Mouse (Mus musculus) lung, embryonic 15.5 days (tissue): ENCODE results near the gene Chrna1. TPM values are rescaled to one million over a fixed set of nuclear protein-coding genes. Genes with fewer than 3 reads are reported as not detected.

ENCODE experiments used
- ATAC-seq: fragments of 200-750 bp; cut with Nextera tagmentation; 2 replicates; pipeline ENCODE4 v1.8.0; 2017; ENCODE audit warnings: moderate number of reproducible peaks, borderline replicate concordance; ENCODE audit not compliant: low FRiP score, low TSS enrichment; ENCODE audit errors: extremely low read depth
- H3K27ac ChIP-seq: fragments of 300-500 bp; sonication (generic); 2 replicates; pipeline ENCODE4 v1.5.1; 2015; ENCODE audit warnings: moderate library complexity, mild to moderate bottlenecking, inconsistent platforms
- H3K27me3 ChIP-seq: fragments of 300-500 bp; sonication (generic); 2 replicates; pipeline ENCODE4 v1.6.1; 2015; ENCODE audit warnings: inconsistent platforms
- H3K36me3 ChIP-seq: fragments of 300-500 bp; sonication (generic); 2 replicates; pipeline ENCODE4 v1.6.1; 2015; ENCODE audit warnings: inconsistent platforms
- H3K4me1 ChIP-seq: fragments of 300-500 bp; sonication (generic); 2 replicates; pipeline ENCODE4 v1.6.1; 2015; ENCODE audit warnings: inconsistent platforms
- H3K4me2 ChIP-seq: fragments of 300-500 bp; sonication (generic); 2 replicates; pipeline ENCODE4 v1.6.1; 2015; ENCODE audit warnings: inconsistent platforms, mild to moderate bottlenecking, moderate library complexity
- H3K4me3 ChIP-seq: fragments of 300-500 bp; sonication (generic); 2 replicates; pipeline ENCODE4 v1.5.1; 2015; ENCODE audit warnings: mild to moderate bottlenecking, inconsistent platforms
- H3K9ac ChIP-seq: fragments of 300-500 bp; sonication (generic); 2 replicates; pipeline ENCODE4 v1.6.1; 2015; ENCODE audit warnings: inconsistent platforms
- H3K9me3 ChIP-seq: fragments of 300-500 bp; sonication (generic); 2 replicates; pipeline ENCODE4 v1.6.1; 2016; ENCODE audit warnings: inconsistent platforms
- WGBS: fragments of 180-500 bp; shearing (Covaris S2); methylation state at CpG from one replicate; pipeline ENCODE4 v1.1.7; 2015; 5-methylcytosine and 5-hydroxymethylcytosine counted together
- polyA plus RNA-seq: library from polyadenylated mRNA; unstranded; fragments of >200 nt; fragmentation: Nextera tagmentation; extraction: Ambion mirVana; gene quantifications from 2 replicates; pipeline ENCODE4 v1.2.1, GENCODE M21; 2015

Gene Chrna1
- polyA plus RNA-seq: 0.16 and 0.19 TPM in 2 replicates

DNA sequence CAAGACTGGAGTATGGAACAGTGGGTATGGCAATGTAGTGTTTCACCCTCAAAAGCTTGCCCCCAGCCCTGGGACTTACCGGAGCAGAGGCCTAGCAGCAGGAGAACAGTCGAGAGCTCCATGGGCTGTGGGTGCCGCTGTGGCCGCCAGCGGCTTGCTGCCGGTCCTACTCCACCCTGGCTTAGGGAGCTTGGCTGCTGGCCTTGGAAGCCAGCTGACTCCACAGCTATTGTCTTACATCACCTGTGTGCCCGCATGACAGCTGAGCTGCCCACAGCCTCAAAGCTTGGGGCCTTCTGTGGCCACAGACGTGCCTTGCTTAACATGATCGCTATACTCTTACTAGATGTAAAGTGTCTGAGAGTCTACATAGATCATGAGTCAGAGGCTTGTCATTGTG is at the start of gene Chrna1:
TSS of gene Chrna1 (minus strand) at position 173 of the 400 bp plus-strand sequence.
- no peak for ATAC-seq
- Histone ChIP-seq H3K4me1 (peaks cover 4% of the 10 kb centered on the region), H3K36me3 (no peaks in the 10 kb centered on the region), H3K9ac (no peak within 1 kb of the TSS), H3K4me3 (no peak within 1 kb of the TSS), H3K27me3 (no peaks in the 10 kb centered on the region), H3K4me2 (no peak within 1 kb of the TSS), H3K27ac (no peak within 1 kb of the TSS), H3K9me3 (no peaks in the 10 kb centered on the region)
- WGBS: 91% methylated on average over 9 of the region's 9 CpGs

DNA sequence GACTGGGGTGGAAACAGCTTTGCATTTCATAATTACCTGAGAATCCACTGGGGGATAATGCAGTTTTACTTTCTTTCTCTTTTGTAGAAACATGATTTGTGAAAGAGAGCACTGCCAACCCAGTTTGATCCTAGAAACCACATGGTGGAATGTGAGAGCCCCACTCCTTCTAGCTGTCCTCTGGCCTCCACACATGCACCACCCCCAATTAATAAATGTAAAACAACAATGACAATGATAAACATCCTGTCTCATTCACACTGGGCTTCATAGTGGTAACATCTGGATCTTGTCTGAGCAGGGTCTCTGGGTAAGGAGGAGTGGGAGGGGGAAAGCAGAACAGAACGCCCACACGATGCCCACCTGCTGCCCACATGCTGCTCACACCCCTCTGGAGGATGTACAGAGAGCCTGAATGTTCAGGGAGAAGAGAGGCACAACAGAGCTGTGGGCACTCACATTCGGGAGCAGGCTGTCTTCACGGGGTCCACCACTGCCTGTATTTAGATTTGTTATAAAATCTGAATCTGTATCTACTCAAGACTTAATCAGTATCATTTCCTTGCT is 38.4 kb upstream of the Chrna1 start:
- H3K36me3 ChIP-seq: peaks cover 20% of the 10 kb centered on the region; the same call in 1 of the 2 replicates
- no peak overlapping the region for H3K27ac ChIP-seq
- H3K9me3 ChIP-seq: no peaks in the 10 kb centered on the region
- no peak overlapping the region for H3K4me2 ChIP-seq
- no peak overlapping the region for H3K9ac ChIP-seq
- no peaks in the 10 kb centered on the region for H3K27me3 ChIP-seq
- WGBS: 43% methylated on average over 4 of the region's 4 CpGs
- H3K4me1 ChIP-seq: no peaks in the 10 kb centered on the region
- ATAC-seq: no peak
- no peak overlapping the region for H3K4me3 ChIP-seq

DNA sequence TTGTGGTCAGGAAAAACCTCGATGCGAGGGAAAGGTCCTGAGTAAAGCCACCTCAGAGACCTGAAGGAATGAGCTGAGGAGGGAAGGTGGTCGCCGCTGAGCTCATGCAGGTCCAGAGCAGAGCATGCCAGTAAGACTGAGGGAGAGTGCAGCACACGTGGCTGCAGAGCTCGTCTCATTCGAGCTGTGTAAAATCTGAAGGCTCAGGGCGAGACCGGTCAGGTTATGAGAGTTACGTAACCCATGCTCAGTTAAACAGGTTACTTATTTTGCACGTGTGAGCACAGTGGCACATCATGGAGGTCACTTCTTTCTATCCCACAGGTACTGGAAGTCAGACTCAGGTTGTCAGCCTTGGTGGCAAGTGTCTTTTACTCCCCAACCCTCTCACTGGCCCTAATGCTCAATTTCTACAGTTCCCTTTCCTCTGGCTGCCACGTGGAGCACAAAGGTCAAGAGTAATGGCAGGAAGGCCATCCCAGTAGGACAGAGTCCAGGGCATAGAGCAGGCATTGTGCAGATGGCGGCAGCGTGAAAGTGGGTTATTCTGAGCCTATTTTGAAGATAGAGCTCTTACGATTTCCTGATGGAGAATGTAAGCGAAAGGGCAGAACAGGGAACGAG is 36.4 kb upstream of the Chrna1 start:
- peaks cover 22% of the 10 kb centered on the region for H3K36me3 ChIP-seq
- no peaks in the 10 kb centered on the region for H3K4me1 ChIP-seq
- no peak overlapping the region for H3K9ac ChIP-seq
- WGBS: 83% methylated on average over 17 of the region's 17 CpGs
- no peak overlapping the region for H3K4me2 ChIP-seq
- H3K9me3 ChIP-seq: no peaks in the 10 kb centered on the region
- no peak overlapping the region for H3K27ac ChIP-seq
- no peak overlapping the region for H3K4me3 ChIP-seq
- H3K27me3 ChIP-seq: no peaks in the 10 kb centered on the region
- ATAC-seq: no peak

DNA sequence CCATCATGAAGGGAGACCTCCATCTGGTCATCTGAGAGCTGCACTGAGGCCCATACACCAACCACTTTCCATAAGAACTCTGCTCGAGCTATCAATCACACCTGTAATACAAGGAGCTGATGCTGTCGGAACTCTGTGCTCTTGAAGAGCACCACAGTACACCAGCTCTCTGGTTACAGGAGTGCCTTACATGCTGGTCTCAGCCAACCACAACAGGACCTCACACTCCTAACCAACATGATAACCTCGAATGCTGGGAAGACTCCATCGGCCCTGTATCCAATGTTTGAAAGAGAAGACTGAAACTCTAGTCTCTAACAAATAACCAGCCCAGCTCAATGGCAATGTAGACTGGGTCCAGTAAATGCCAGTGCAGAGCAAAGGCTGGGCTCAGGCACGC is 35.3 kb upstream of the Chrna1 start:
- Histone ChIP-seq H3K9ac (no peak overlapping the region), H3K27ac (no peak overlapping the region)
- WGBS: 83% methylated on average over 5 of the region's 5 CpGs

DNA sequence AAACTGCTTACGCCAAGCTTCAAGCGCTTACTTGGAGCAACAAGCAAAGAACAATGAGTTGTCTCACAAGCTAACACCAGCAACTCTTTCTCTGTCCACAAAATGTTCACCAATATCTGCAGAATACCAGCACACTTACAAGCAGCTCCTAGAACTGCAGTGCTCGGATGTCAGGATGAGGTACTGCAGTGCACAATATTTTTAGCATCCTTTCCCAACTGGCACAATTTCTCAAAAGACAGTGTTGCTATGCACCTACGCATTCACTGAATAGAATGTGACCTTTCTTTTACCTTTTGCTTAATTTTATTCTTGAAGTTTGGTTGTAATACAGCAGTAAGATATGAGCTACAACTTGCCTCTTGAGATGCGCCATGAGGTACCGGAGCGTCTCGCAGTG is 34.2 kb upstream of the Chrna1 start:
- peaks cover 26% of the 10 kb centered on the region for H3K36me3 ChIP-seq
- 91% methylated on average over 8 of the region's 8 CpGs for WGBS
- no peak overlapping the region for H3K9ac ChIP-seq
- H3K27ac ChIP-seq: no peak overlapping the region
- H3K4me1 ChIP-seq: peaks cover 6% of the 10 kb centered on the region; the same call in 1 of the 2 replicates
- no peaks in the 10 kb centered on the region for H3K9me3 ChIP-seq
- H3K4me2 ChIP-seq: no peak overlapping the region
- H3K27me3 ChIP-seq: no peaks in the 10 kb centered on the region
- ATAC-seq: no peak
- H3K4me3 ChIP-seq: no peak overlapping the region

More for the DNA sequence above, 35.3 kb upstream of the Chrna1 start:
- no peaks in the 10 kb centered on the region for H3K4me1 ChIP-seq
- H3K4me3 ChIP-seq: no peak overlapping the region
- H3K4me2 ChIP-seq: no peak overlapping the region
- no peak for ATAC-seq
- H3K36me3 ChIP-seq: peaks cover 26% of the 10 kb centered on the region
- no peaks in the 10 kb centered on the region for H3K9me3 ChIP-seq
- no peaks in the 10 kb centered on the region for H3K27me3 ChIP-seq

DNA sequence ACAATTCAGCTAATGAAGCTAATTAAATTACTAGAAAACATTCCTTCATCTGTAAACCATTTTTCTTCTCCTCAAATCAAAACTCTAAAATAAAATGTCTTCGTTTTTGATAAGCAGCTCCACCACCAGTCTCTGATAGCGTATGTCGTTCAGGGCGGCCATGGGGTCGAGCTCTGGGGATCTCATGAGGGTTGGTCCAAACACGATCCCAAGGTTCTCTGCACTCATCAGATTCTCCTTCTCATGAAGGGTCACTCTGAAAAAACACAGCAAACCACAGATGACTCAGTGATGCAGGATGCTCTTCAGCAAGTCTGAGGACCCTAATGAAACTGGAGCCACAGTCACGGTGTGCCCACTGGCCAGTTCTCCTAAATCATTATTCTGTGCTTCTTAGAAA is 32.8 kb upstream of the Chrna1 start:
- Histone ChIP-seq H3K9ac (no peak overlapping the region), H3K4me3 (no peak overlapping the region), H3K9me3 (no peaks in the 10 kb centered on the region), H3K27ac (no peak overlapping the region), H3K36me3 (peaks cover 26% of the 10 kb centered on the region), H3K4me1 (peaks cover 10% of the 10 kb centered on the region), H3K4me2 (no peak overlapping the region), H3K27me3 (no peaks in the 10 kb centered on the region)
- no peak for ATAC-seq
- 89% methylated on average over 7 of the region's 7 CpGs for WGBS

DNA sequence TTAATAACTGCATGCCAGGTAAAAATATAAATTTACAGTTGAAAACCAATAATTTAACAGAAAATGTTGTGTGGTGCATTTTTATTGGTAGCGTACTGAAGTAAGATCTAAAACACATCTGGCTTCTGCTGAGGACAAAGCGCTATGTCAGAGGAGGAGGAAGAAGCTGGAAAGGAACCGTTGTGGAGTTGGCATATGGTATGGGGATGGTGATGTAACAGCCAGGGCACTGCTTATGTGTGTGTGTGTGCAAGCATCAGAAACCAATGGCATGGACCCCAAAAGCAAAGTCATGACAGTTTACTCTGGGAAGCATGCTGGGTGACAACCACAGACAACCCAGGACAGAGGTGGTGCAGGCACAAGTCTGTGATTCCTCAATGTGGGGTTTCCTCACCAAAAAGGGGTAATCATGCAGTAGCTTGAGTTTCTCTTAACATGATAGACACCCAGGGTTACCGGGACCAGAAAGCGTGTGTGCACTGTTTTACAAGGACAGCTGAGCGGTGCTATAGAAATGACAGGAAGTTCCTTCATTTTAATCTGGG is 32.3 kb upstream of the Chrna1 start:
- Histone ChIP-seq H3K27ac (no peak overlapping the region), H3K9me3 (no peaks in the 10 kb centered on the region), H3K4me2 (no peak overlapping the region), H3K4me3 (no peak overlapping the region), H3K36me3 (peaks cover 23% of the 10 kb centered on the region), H3K9ac (no peak overlapping the region), H3K4me1 (peaks cover 13% of the 10 kb centered on the region), H3K27me3 (no peaks in the 10 kb centered on the region)
- no peak for ATAC-seq
- 95% methylated on average over 6 of the region's 6 CpGs for WGBS

DNA sequence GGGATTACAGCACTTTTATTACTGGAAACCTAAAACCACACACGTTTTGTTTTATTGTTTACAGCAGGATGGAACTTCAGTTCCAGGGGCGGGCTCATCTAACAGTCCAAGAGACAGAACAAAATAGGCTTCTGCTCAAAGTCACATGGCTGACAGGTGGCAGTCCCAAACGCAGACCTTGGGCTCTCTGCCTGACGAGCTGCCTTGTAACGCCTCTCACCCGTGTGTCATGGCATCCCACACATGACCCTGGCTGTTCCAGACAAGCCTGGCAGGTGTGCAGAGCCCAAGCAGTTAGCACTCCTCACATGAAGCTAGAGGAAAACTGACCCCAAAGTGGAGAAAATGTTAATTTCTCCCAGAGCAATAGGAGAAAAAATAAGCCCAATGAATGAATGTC is 31.7 kb upstream of the Chrna1 start:
- WGBS: 69% methylated on average over 6 of the region's 6 CpGs
- no peak overlapping the region for H3K9ac ChIP-seq
- no peak for ATAC-seq
- H3K4me3 ChIP-seq: no peak overlapping the region
- no peak overlapping the region for H3K27ac ChIP-seq
- H3K27me3 ChIP-seq: no peaks in the 10 kb centered on the region
- no peaks in the 10 kb centered on the region for H3K9me3 ChIP-seq
- peaks cover 19% of the 10 kb centered on the region for H3K4me1 ChIP-seq
- H3K4me2 ChIP-seq: no peak overlapping the region
- H3K36me3 ChIP-seq: peaks cover 22% of the 10 kb centered on the region

DNA sequence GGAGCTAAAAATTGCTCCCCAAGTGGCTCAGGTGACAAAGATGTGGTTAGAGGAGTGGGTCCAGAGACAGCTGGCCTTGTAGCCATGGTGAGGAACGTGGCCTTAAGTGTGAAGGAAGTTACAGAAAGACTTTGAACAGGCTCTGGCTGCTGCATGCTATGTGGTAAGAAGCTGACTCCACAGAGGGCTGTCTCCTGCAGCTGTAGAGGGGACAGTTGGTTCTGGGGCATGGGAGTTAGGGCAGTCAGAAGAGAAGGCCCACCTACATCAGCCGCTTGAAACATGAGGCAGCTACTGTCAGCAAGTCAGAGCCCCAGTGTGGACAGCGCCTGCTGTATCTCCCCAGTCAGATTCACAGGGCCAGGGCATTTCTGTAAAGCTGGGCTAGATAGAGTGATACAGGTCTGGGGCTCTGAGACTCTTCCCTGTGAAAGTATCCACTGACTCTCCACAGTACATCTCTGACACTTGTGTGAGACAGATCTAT is 29.6 kb upstream of the Chrna1 start:
- Histone ChIP-seq H3K4me1 (peaks cover 24% of the 10 kb centered on the region), H3K4me2 (no peak overlapping the region), H3K9ac (no peak overlapping the region), H3K9me3 (no peaks in the 10 kb centered on the region), H3K4me3 (no peak overlapping the region), H3K27ac (no peak overlapping the region), H3K36me3 (peaks cover 22% of the 10 kb centered on the region), H3K27me3 (no peaks in the 10 kb centered on the region)
- ATAC-seq: no peak
- WGBS: 74% methylated on average over 3 of the region's 3 CpGs

DNA sequence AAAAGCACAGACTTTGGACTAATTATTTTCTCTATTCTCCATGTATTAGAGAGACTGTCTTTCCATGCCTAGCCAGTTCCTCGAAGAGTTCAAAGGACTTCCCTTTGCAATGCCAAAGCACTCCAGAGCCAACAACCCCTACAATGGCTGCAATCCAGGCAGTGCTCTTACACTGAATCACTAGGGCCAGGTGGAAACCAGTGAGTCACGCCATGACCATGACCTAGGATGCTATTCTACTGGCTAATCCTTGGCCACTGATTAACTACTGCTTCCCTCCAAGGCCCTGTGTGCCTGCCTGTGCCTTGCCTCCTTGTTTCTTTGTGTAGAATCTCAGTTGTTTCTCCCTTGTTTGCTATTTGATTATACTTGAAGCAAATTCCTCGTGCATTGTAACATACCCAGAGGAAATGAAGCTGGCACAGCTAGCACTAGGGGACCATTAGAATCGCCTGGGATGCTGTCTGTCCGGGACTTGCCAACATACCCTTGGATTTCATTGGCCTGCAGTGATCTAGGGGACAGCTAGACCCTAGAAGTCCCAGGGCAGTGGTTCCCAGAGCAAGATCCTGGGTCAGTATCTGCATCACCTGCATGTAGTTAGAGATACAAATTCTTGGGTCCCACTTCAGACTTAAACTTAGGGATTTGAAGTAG is 29.1 kb upstream of the Chrna1 start:
- Histone ChIP-seq H3K27me3 (no peaks in the 10 kb centered on the region), H3K4me2 (no peak overlapping the region), H3K9me3 (no peaks in the 10 kb centered on the region), H3K4me1 (peaks cover 25% of the 10 kb centered on the region), H3K4me3 (no peak overlapping the region), H3K27ac (no peak overlapping the region), H3K9ac (no peak overlapping the region), H3K36me3 (peaks cover 18% of the 10 kb centered on the region)
- ATAC-seq: no peak
- WGBS: 60% methylated on average over 5 of the region's 5 CpGs

DNA sequence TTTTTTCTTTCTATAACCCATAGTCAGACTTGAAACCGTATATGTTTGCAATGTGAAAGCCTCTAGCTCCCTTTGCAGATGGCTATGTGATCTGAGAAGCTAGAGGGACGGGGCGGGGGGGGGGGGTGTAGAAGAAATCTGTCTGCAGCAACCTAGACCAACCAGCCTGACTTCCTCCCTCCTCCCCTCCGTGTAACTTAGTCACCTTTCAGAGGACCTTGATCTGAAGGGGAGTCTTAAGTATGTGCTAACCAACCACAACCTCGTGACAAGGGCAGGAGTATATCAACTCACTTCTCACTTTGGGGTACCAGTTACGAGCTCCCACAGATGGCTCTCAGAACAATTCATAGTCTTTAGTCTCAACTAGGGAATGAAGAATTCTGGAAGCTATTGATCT is 28.3 kb upstream of the Chrna1 start:
- Histone ChIP-seq H3K4me2 (no peak overlapping the region), H3K9ac (no peak overlapping the region), H3K4me3 (no peak overlapping the region), H3K36me3 (peaks cover 15% of the 10 kb centered on the region), H3K27ac (no peak overlapping the region), H3K9me3 (no peaks in the 10 kb centered on the region), H3K4me1 (peaks cover 25% of the 10 kb centered on the region), H3K27me3 (no peaks in the 10 kb centered on the region)
- ATAC-seq: no peak
- 42% methylated on average over 6 of the region's 6 CpGs for WGBS

DNA sequence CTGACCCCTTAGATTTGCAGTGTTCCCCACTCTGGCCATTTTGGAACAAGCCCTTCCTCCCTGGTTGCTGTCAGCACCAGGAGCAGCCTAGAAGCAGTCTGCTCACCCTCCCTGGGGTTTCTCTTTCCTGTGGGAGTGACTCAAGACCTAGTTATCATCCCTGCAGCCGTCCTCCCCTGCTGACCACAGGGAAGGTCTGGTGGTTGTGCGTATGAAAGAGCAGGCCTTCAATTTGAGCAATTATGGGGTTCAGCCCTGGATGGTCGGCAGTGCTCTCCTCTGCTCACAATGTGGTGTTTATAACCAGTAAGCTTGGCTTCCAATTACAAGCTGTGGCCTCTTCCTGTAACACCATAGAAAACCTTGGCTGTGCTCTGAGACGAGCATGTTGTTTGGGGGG is 27.5 kb upstream of the Chrna1 start:
- H3K4me1 ChIP-seq: peaks cover 25% of the 10 kb centered on the region
- ATAC-seq: no peak
- H3K27me3 ChIP-seq: no peaks in the 10 kb centered on the region
- H3K4me2 ChIP-seq: no peak overlapping the region
- no peak overlapping the region for H3K27ac ChIP-seq
- H3K4me3 ChIP-seq: no peak overlapping the region
- 32% methylated on average over 4 of the region's 4 CpGs for WGBS
- no peak overlapping the region for H3K9ac ChIP-seq
- no peaks in the 10 kb centered on the region for H3K9me3 ChIP-seq
- H3K36me3 ChIP-seq: peaks cover 9% of the 10 kb centered on the region; the same call in 1 of the 2 replicates
